Mouse (Mus musculus): ENCODE results near the gene Abca1. TPM values are rescaled to one million over a fixed set of nuclear protein-coding genes. Genes with fewer than 3 reads are reported as not detected.

Gene Abca1
- polyA plus RNA-seq, 1 experiment, result 2.6 TPM

GRCm38 (mm10) chr4:53148817-53149216 is 10.9 kb downstream of the Abca1 start:
- H3K9me3 ChIP-seq (replicated peaks; ENCODE audit: control insufficient read depth, insufficient read depth, low read length, poor library complexity, severe bottlenecking), result no peaks in the 10 kb centered on the region
- no peaks in the 10 kb centered on the region for H3K36me3 ChIP-seq (ENCODE audit: control insufficient read depth, insufficient read depth, low read length, poor library complexity, severe bottlenecking)
- no peaks in the 10 kb centered on the region for H3K4me1 ChIP-seq (ENCODE audit: control insufficient read depth, insufficient read depth, low read length)
- no peak overlapping the region for H3K9ac ChIP-seq (ENCODE audit: low read depth, poor library complexity, severe bottlenecking)
- no peaks in the 10 kb centered on the region for H3K27me3 ChIP-seq (ENCODE audit: control insufficient read depth, insufficient read depth, low read length, poor library complexity, severe bottlenecking)
- H3K4me3 ChIP-seq (ENCODE audit: low read depth, low read length), result no peak overlapping the region
- no peak overlapping the region for H3K27ac ChIP-seq (ENCODE audit: insufficient read depth, low read length)
- no peak for TF ChIP-seq POLR2A (IDR thresholded peaks at IDR 0.05; ENCODE audit: insufficient read depth, low read length)
- TF ChIP-seq CTCF (IDR thresholded peaks at IDR 0.05; ENCODE audit: low read depth, low read length), result no peak
- TF ChIP-seq EP300 (IDR thresholded peaks at IDR 0.05; ENCODE audit: insufficient read depth, low read depth, low read length), result no peak

GRCm38 (mm10) chr4:53147454-53147853 is 12.2 kb downstream of the Abca1 start:
- Histone ChIP-seq H3K9me3 (replicated peaks; ENCODE audit: control insufficient read depth, insufficient read depth, low read length, poor library complexity, severe bottlenecking) (no peaks in the 10 kb centered on the region), H3K27me3 (ENCODE audit: control insufficient read depth, insufficient read depth, low read length, poor library complexity, severe bottlenecking) (no peaks in the 10 kb centered on the region), H3K9ac (ENCODE audit: low read depth, poor library complexity, severe bottlenecking) (no peak overlapping the region), H3K27ac (ENCODE audit: insufficient read depth, low read length) (no peak overlapping the region), H3K4me3 (ENCODE audit: low read depth, low read length) (no peak overlapping the region), H3K36me3 (ENCODE audit: control insufficient read depth, insufficient read depth, low read length, poor library complexity, severe bottlenecking) (no peaks in the 10 kb centered on the region), H3K4me1 (ENCODE audit: control insufficient read depth, insufficient read depth, low read length) (no peaks in the 10 kb centered on the region)
- TF ChIP-seq EP300 (IDR thresholded peaks at IDR 0.05; ENCODE audit: insufficient read depth, low read depth, low read length) (no peak), POLR2A (IDR thresholded peaks at IDR 0.05; ENCODE audit: insufficient read depth, low read length) (no peak), CTCF (IDR thresholded peaks at IDR 0.05; ENCODE audit: low read depth, low read length) (no peak)

- no peaks in the 10 kb centered on the region for H3K9me3 ChIP-seq (replicated peaks; ENCODE audit: control insufficient read depth, insufficient read depth, low read length, poor library complexity, severe bottlenecking)
- H3K4me1 ChIP-seq (ENCODE audit: control insufficient read depth, insufficient read depth, low read length), result no peaks in the 10 kb centered on the region
- no peaks in the 10 kb centered on the region for H3K27me3 ChIP-seq (ENCODE audit: control insufficient read depth, insufficient read depth, low read length, poor library complexity, severe bottlenecking)
- no peak overlapping the region for H3K4me3 ChIP-seq (ENCODE audit: low read depth, low read length)
- no peaks in the 10 kb centered on the region for H3K36me3 ChIP-seq (ENCODE audit: control insufficient read depth, insufficient read depth, low read length, poor library complexity, severe bottlenecking)
- no peak for TF ChIP-seq CTCF (IDR thresholded peaks at IDR 0.05; ENCODE audit: low read depth, low read length)
- no peak for TF ChIP-seq POLR2A (IDR thresholded peaks at IDR 0.05; ENCODE audit: insufficient read depth, low read length)
- TF ChIP-seq EP300 (IDR thresholded peaks at IDR 0.05; ENCODE audit: insufficient read depth, low read depth, low read length), result no peak
- no peak overlapping the region for H3K27ac ChIP-seq (ENCODE audit: insufficient read depth, low read length)
- no peak overlapping the region for H3K9ac ChIP-seq (ENCODE audit: low read depth, poor library complexity, severe bottlenecking)
Measured at GRCm38 (mm10) chr4:53147046-53147445, 12.6 kb downstream of the Abca1 start.

- H3K9ac ChIP-seq (ENCODE audit: low read depth, poor library complexity, severe bottlenecking), result no peak overlapping the region
- no peak for TF ChIP-seq EP300 (IDR thresholded peaks at IDR 0.05; ENCODE audit: insufficient read depth, low read depth, low read length)
- no peak for TF ChIP-seq CTCF (IDR thresholded peaks at IDR 0.05; ENCODE audit: low read depth, low read length)
- H3K4me3 ChIP-seq (ENCODE audit: low read depth, low read length), result no peak overlapping the region
- H3K4me1 ChIP-seq (ENCODE audit: control insufficient read depth, insufficient read depth, low read length), result no peaks in the 10 kb centered on the region
- no peaks in the 10 kb centered on the region for H3K36me3 ChIP-seq (ENCODE audit: control insufficient read depth, insufficient read depth, low read length, poor library complexity, severe bottlenecking)
- no peak overlapping the region for H3K27ac ChIP-seq (ENCODE audit: insufficient read depth, low read length)
- no peaks in the 10 kb centered on the region for H3K27me3 ChIP-seq (ENCODE audit: control insufficient read depth, insufficient read depth, low read length, poor library complexity, severe bottlenecking)
- H3K9me3 ChIP-seq (replicated peaks; ENCODE audit: control insufficient read depth, insufficient read depth, low read length, poor library complexity, severe bottlenecking), result no peaks in the 10 kb centered on the region
Measured at GRCm38 (mm10) chr4:53146227-53146949, 13.3 kb downstream of the Abca1 start.

GRCm38 (mm10) chr4:53145434-53146168 is 14.1 kb downstream of the Abca1 start:
- Histone ChIP-seq H3K4me3 (ENCODE audit: low read depth, low read length) (no peak overlapping the region), H3K27ac (ENCODE audit: insufficient read depth, low read length) (no peak overlapping the region), H3K9ac (ENCODE audit: low read depth, poor library complexity, severe bottlenecking) (no peak overlapping the region), H3K27me3 (ENCODE audit: control insufficient read depth, insufficient read depth, low read length, poor library complexity, severe bottlenecking) (no peaks in the 10 kb centered on the region), H3K4me1 (ENCODE audit: control insufficient read depth, insufficient read depth, low read length) (no peaks in the 10 kb centered on the region), H3K9me3 (replicated peaks; ENCODE audit: control insufficient read depth, insufficient read depth, low read length, poor library complexity, severe bottlenecking) (no peaks in the 10 kb centered on the region), H3K36me3 (ENCODE audit: control insufficient read depth, insufficient read depth, low read length, poor library complexity, severe bottlenecking) (no peaks in the 10 kb centered on the region)
- no peak for TF ChIP-seq POLR2A (IDR thresholded peaks at IDR 0.05; ENCODE audit: insufficient read depth, low read length)
- TF ChIP-seq EP300 (IDR thresholded peaks at IDR 0.05; ENCODE audit: insufficient read depth, low read depth, low read length), result no peak
- no peak for TF ChIP-seq CTCF (IDR thresholded peaks at IDR 0.05; ENCODE audit: low read depth, low read length)

GRCm38 (mm10) chr4:53144571-53144970 is 15.1 kb downstream of the Abca1 start:
- no peaks in the 10 kb centered on the region for H3K4me1 ChIP-seq (ENCODE audit: control insufficient read depth, insufficient read depth, low read length)
- H3K27ac ChIP-seq (ENCODE audit: insufficient read depth, low read length), result no peak overlapping the region
- H3K36me3 ChIP-seq (ENCODE audit: control insufficient read depth, insufficient read depth, low read length, poor library complexity, severe bottlenecking), result no peaks in the 10 kb centered on the region
- TF ChIP-seq POLR2A (IDR thresholded peaks at IDR 0.05; ENCODE audit: insufficient read depth, low read length), result no peak
- no peak for TF ChIP-seq EP300 (IDR thresholded peaks at IDR 0.05; ENCODE audit: insufficient read depth, low read depth, low read length)
- TF ChIP-seq CTCF (IDR thresholded peaks at IDR 0.05; ENCODE audit: low read depth, low read length), result no peak
- no peak overlapping the region for H3K9ac ChIP-seq (ENCODE audit: low read depth, poor library complexity, severe bottlenecking)
- no peaks in the 10 kb centered on the region for H3K9me3 ChIP-seq (replicated peaks; ENCODE audit: control insufficient read depth, insufficient read depth, low read length, poor library complexity, severe bottlenecking)
- no peak overlapping the region for H3K4me3 ChIP-seq (ENCODE audit: low read depth, low read length)
- no peaks in the 10 kb centered on the region for H3K27me3 ChIP-seq (ENCODE audit: control insufficient read depth, insufficient read depth, low read length, poor library complexity, severe bottlenecking)
